Mouse (Mus musculus) intestine, embryonic 14.5 days (tissue): Measurements from ENCODE around the gene Hmcn2. TPM values are rescaled to one million over a fixed set of nuclear protein-coding genes. Genes with fewer than 3 reads are reported as not detected.

Experiments
- ATAC-seq: fragments of 200-750 bp; cut with Nextera tagmentation; replicated peaks from 2 replicates; pipeline ENCODE4 v1.8.0; 2017; ENCODE audit warnings: low read depth, moderate number of reproducible peaks, moderate TSS enrichment, moderate library complexity; ENCODE audit not compliant: low FRiP score, low TSS enrichment
- DNase-seq: peaks from one replicate; pipeline ENCODE4 v3.0.0-alpha.2; 2018; ENCODE audit warnings: low spot score
- H3K27ac ChIP-seq: fragments of 300-500 bp; sonication (generic); 2 replicates; pipeline ENCODE4 v1.5.1; 2014; ENCODE audit warnings: low read depth, mild to moderate bottlenecking, control low read depth
- H3K27me3 ChIP-seq: fragments of 300-500 bp; sonication (generic); replicated peaks from 2 replicates; pipeline ENCODE4 v1.6.1; 2014; ENCODE audit warnings: low read length, control low read depth; ENCODE audit not compliant: control insufficient read depth, insufficient read depth
- H3K36me3 ChIP-seq: fragments of 300-500 bp; sonication (generic); 2 replicates; pipeline ENCODE4 v1.6.1; 2014; ENCODE audit warnings: low read length, control low read depth; ENCODE audit not compliant: control insufficient read depth, insufficient read depth
- H3K4me1 ChIP-seq: fragments of 300-500 bp; sonication (generic); replicated peaks from 2 replicates; pipeline ENCODE4 v1.6.1; 2014; ENCODE audit warnings: low read length, control low read depth, mixed read lengths; ENCODE audit not compliant: control insufficient read depth, insufficient read depth
- H3K4me2 ChIP-seq: fragments of 300-500 bp; sonication (generic); 2 replicates; pipeline ENCODE4 v1.6.1; 2014; ENCODE audit warnings: low read length
- H3K4me3 ChIP-seq: fragments of 300-500 bp; sonication (generic); 2 replicates; pipeline ENCODE4 v1.5.1; 2014; ENCODE audit warnings: low read depth, low read length, control low read depth, mixed read lengths
- H3K9ac ChIP-seq: fragments of 300-500 bp; sonication (generic); 2 replicates; pipeline ENCODE4 v1.6.1; 2014; ENCODE audit warnings: mild to moderate bottlenecking, low read length
- H3K9me3 ChIP-seq: fragments of 300-500 bp; sonication (generic); 2 replicates; pipeline ENCODE4 v1.6.1; 2016; ENCODE audit warnings: low read length, control low read depth; ENCODE audit not compliant: control insufficient read depth
- WGBS: fragments of 180-500 bp; shearing (Covaris S2); extraction: QIAGEN DNeasy Blood & Tissue Kit; methylation state at CpG from one replicate; pipeline ENCODE4 v1.1.7; 2014; 5-methylcytosine and 5-hydroxymethylcytosine counted together
- polyA plus RNA-seq: library from polyadenylated mRNA; unstranded; fragments of >200 nt; fragmentation: Nextera tagmentation; extraction: Ambion mirVana; gene quantifications from 2 replicates; pipeline ENCODE4 v1.2.1, GENCODE M21; 2014

Hmcn2 gene
- polyA plus RNA-seq, 1 experiment from 2014 or later, result 10.0 TPM

- Histone ChIP-seq H3K27ac (no peak overlapping the region), H3K27me3 (peaks cover 7% of the 10 kb centered on the region), H3K9me3 (no peaks in the 10 kb centered on the region), H3K4me1 (peaks cover 8% of the 10 kb centered on the region), H3K36me3 (no peaks in the 10 kb centered on the region), H3K9ac (no peak overlapping the region), H3K4me3 (no peak overlapping the region), H3K4me2 (no peak overlapping the region)
- DNase-seq (no peak), ATAC-seq (no peak)
- 68% methylated on average over 5 of the region's 5 CpGs for WGBS
These were observed 160.5 kb downstream of the Hmcn2 start for GRCm38 (mm10) chr2:31474686-31475085.

DNA sequence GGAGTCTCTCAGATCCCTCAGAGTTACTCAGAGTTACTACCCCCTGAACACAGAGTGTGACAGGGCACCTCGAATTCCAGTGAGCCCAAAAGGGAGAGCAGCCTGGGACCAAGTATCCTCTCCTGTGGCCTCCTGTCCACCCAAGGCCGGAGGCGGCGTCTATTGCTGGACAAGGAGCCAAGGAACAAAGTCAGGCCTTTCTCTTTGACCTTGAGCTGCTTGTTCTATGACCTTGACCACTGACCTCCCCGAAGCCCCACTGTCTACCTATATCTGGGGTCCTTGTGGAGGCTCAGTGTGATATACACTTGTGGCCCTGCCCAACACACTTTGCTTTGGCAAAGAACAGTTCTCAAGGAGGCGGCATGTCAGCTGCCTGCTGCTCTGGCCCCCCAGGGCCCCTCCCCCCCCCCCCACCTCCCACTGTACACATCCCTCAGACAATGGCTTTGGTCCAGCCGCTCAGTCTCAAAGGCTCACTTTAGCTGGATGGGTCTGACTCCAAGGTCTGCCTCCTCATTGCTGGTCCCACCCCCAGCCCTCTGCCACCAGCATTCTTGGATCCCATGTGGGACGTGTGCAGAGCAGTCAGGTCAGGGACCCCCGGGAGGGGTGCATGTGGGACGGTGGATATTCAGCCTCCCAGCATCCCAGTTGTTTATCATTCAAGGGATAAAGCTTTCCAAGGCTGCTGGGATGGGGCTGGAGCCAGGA, 162.0 kb downstream of the Hmcn2 start:
- DNase-seq, result no peak
- 70% methylated on average over 10 of the region's 10 CpGs for WGBS

GRCm38 (mm10) chr2:31477234-31478161, 163.3 kb downstream of the Hmcn2 start:
- no peaks in the 10 kb centered on the region for H3K27me3 ChIP-seq
- H3K9ac ChIP-seq, result no peak overlapping the region
- H3K36me3 ChIP-seq, result no peaks in the 10 kb centered on the region
- 79% methylated on average over 12 of the region's 12 CpGs for WGBS
- H3K27ac ChIP-seq, result no peak overlapping the region
- ATAC-seq, result no peak
- H3K4me2 ChIP-seq, result no peak overlapping the region
- no peak overlapping the region for H3K4me3 ChIP-seq
- no peaks in the 10 kb centered on the region for H3K9me3 ChIP-seq
- no peak for DNase-seq
- H3K4me1 ChIP-seq, result no peaks in the 10 kb centered on the region; the same call in 1 of the 2 replicates

More for the DNA sequence above, 162.0 kb downstream of the Hmcn2 start:
- Histone ChIP-seq H3K27ac (no peak overlapping the region), H3K4me2 (no peak overlapping the region), H3K4me1 (no peaks in the 10 kb centered on the region; the same call in 1 of the 2 replicates), H3K9ac (no peak overlapping the region), H3K9me3 (no peaks in the 10 kb centered on the region), H3K27me3 (no peaks in the 10 kb centered on the region), H3K36me3 (no peaks in the 10 kb centered on the region), H3K4me3 (no peak overlapping the region)
- ATAC-seq, result no peak

GRCm38 (mm10) chr2:31482914-31483575, 168.8 kb downstream of the Hmcn2 start:
- no peak overlapping the region for H3K27ac ChIP-seq
- no peak overlapping the region for H3K4me2 ChIP-seq
- no peak overlapping the region for H3K4me3 ChIP-seq
- no peaks in the 10 kb centered on the region for H3K27me3 ChIP-seq
- H3K9ac ChIP-seq, result no peak overlapping the region
- DNase-seq, result peak; percentile 88
- no peaks in the 10 kb centered on the region for H3K9me3 ChIP-seq
- no peaks in the 10 kb centered on the region for H3K36me3 ChIP-seq
- H3K4me1 ChIP-seq, result no peaks in the 10 kb centered on the region
- peak; percentile 83 for ATAC-seq
- 37% methylated on average over 8 of the region's 8 CpGs for WGBS

DNA sequence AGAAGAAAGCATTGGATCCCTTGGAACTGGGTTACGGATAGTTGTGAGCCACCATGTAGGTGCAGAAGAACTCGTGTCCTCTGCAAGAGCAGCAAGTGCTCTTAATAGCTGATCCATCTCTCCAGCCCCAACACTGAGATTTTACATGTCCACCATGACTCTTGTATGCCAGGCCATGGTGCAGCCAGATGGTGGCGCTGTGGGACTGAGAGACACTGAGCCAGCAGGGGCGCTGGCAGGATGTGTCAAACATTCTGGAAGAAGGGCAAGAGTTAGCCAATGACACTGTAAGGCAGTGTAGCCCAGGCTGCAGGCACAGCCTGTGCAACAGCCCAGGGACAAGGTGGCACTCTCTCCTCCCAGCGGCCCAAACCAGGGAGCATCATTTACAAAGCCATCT, 170.0 kb downstream of the Hmcn2 start:
- H3K4me2 ChIP-seq, result no peak overlapping the region
- H3K4me1 ChIP-seq, result no peaks in the 10 kb centered on the region
- DNase-seq (peak; percentile 88), ATAC-seq (0 out of 2 replicates have a peak, but pooled peaks have one; percentile 34)
- H3K27ac ChIP-seq, result no peak overlapping the region
- no peaks in the 10 kb centered on the region for H3K9me3 ChIP-seq
- no peaks in the 10 kb centered on the region for H3K36me3 ChIP-seq
- no peaks in the 10 kb centered on the region for H3K27me3 ChIP-seq
- 31% methylated on average over 5 of the region's 5 CpGs for WGBS
- H3K9ac ChIP-seq, result no peak overlapping the region
- H3K4me3 ChIP-seq, result no peak overlapping the region

GRCm38 (mm10) chr2:31489166-31489565, 175.0 kb downstream of the Hmcn2 start:
- Histone ChIP-seq H3K4me3 (no peak overlapping the region), H3K9me3 (no peaks in the 10 kb centered on the region), H3K4me2 (no peak overlapping the region), H3K36me3 (no peaks in the 10 kb centered on the region), H3K4me1 (no peaks in the 10 kb centered on the region), H3K9ac (no peak overlapping the region), H3K27ac (no peak overlapping the region), H3K27me3 (no peaks in the 10 kb centered on the region)
- WGBS, result 50% methylated on average over 12 of the region's 12 CpGs
- DNase-seq (no peak), ATAC-seq (no peak)

DNA sequence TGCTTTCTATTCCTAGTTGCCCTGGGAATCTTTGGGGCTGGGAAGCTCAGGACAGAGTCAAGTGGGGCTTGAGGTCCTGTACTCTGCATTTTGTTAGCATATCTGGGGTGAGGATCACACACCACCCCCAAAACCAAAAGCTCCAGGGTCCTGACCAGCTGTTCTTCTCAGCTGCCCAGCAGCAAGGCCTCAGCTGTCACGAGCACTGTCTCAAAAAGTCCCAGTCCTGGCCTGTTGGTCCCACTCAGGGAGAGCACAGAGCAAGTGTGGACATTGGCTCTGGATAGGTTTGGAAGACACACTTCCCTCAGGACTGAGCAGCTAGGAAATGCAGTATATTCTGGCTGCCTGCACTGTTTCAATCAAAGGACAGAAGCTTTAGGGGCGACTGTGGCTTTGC, 176.3 kb downstream of the Hmcn2 start:
- ATAC-seq, result no peak
- WGBS, result 81% methylated on average over 2 of the region's 2 CpGs
- Histone ChIP-seq H3K9ac (no peak overlapping the region), H3K27me3 (no peaks in the 10 kb centered on the region), H3K4me1 (no peaks in the 10 kb centered on the region), H3K4me2 (no peak overlapping the region), H3K9me3 (no peaks in the 10 kb centered on the region), H3K36me3 (no peaks in the 10 kb centered on the region), H3K27ac (no peak overlapping the region), H3K4me3 (no peak overlapping the region)
- no peak for DNase-seq

DNA sequence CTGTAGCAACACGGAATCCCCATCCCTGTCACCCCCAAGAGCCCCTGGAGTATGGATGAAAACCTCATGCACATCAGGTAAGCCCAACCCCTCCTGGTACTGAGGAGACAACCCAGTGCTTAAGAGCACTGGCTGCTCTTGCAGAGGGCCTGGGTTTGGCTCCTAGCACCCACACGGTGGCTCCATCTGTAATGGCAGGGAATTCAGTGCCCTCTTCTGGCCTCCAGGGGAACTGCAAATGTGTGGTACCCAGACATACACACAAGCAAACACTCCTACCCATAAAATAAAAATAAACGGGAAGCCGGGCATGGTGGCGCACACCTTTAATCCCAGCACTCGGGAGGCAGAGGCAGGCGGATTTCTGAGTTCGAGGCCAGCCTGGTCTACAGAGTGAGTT, 178.1 kb downstream of the Hmcn2 start:
- Histone ChIP-seq H3K36me3 (no peaks in the 10 kb centered on the region), H3K9ac (no peak overlapping the region), H3K4me2 (no peak overlapping the region), H3K4me1 (no peaks in the 10 kb centered on the region), H3K4me3 (no peak overlapping the region), H3K27me3 (no peaks in the 10 kb centered on the region), H3K27ac (no peak overlapping the region), H3K9me3 (no peaks in the 10 kb centered on the region)
- ATAC-seq (no peak), DNase-seq (no peak)
- WGBS, result 92% methylated on average over 8 of the region's 8 CpGs
